Mouse (Mus musculus) liver, adult (tissue): ENCODE measurements at regions not wholly inside any gene's neighbourhood (a gene's known extent, or its start where the extent isn't known, plus 50 kb on each side); places are given as distances from the start of the nearest gene placed in this dataset.

Source experiments
- GATA4 ChIP-seq: IDR thresholded peaks from 2 replicates; pipeline ENCODE4 v1.6.1; 2014; ENCODE audit warnings: mild to moderate bottlenecking, low read length; ENCODE audit not compliant: insufficient replicate concordance

- no peak for TF ChIP-seq GATA4
Measured at GRCm38 (mm10) chr12:27648602-27649001, 306.2 kb upstream of the Sox11 start.

- no peak for TF ChIP-seq GATA4
Measured at GRCm38 (mm10) chr12:27646497-27647307, 304.3 kb upstream of the Sox11 start.

GRCm38 (mm10) chr12:27619616-27620015 is 277.2 kb upstream of the Sox11 start:
- no peak for TF ChIP-seq GATA4

GRCm38 (mm10) chr12:27604061-27604679 is 261.8 kb upstream of the Sox11 start:
- TF ChIP-seq GATA4: no peak

GRCm38 (mm10) chr12:27599149-27599548 is 256.8 kb upstream of the Sox11 start:
- no peak for TF ChIP-seq GATA4

GRCm38 (mm10) chr12:27597878-27598277 is 255.5 kb upstream of the Sox11 start:
- no peak for TF ChIP-seq GATA4

GRCm38 (mm10) chr12:27597322-27597721 is 254.9 kb upstream of the Sox11 start:
- no peak for TF ChIP-seq GATA4

GRCm38 (mm10) chr12:27595576-27595975 is 253.2 kb upstream of the Sox11 start:
- no peak for TF ChIP-seq GATA4

GRCm38 (mm10) chr12:27593436-27593835 is 251.1 kb upstream of the Sox11 start:
- no peak for TF ChIP-seq GATA4

- no peak for TF ChIP-seq GATA4
Measured at GRCm38 (mm10) chr12:27576109-27576700, 233.8 kb upstream of the Sox11 start.

GRCm38 (mm10) chr12:27575629-27576028 is 233.3 kb upstream of the Sox11 start:
- no peak for TF ChIP-seq GATA4

- TF ChIP-seq GATA4: no peak
Measured at GRCm38 (mm10) chr12:27567250-27567649, 224.9 kb upstream of the Sox11 start.

GRCm38 (mm10) chr12:27565965-27566507 is 223.7 kb upstream of the Sox11 start:
- TF ChIP-seq GATA4: no peak

GRCm38 (mm10) chr12:27564641-27565306 is 222.4 kb upstream of the Sox11 start:
- TF ChIP-seq GATA4: no peak

GRCm38 (mm10) chr12:27563900-27564299 is 221.5 kb upstream of the Sox11 start:
- TF ChIP-seq GATA4: no peak
